In genomic region chr5:88720116-88721002, GRCm38 (mm10) we compare ENCODE assay signal across 8 mouse cellular contexts. TPM values are rescaled to one million over a fixed set of nuclear protein-coding genes. Genes with fewer than 3 reads are reported as not detected.
A peak's percentile ranks its signal among the peaks of the same experiment; 100 is the strongest.
DNase-seq lines count a peak whose midpoint lies in the region; ATAC-seq and TF ChIP-seq lines count a peak whose summit lies in the region.

Gene Mob1b (plus strand): TSS chr5:88720855.

- H3K36me3 ChIP-seq in hindbrain, embryonic 10.5 days = 0 out of 2 replicates have a peak, but pooled peaks cover 1% of the 10 kb centered on the region
- H3K36me3 ChIP-seq in lung, postnatal 0 days (ENCODE audit: insufficient read depth, low read length) = no peaks in the 10 kb centered on the region

- peak within 1 kb of the TSS; percentile 96 for H3K27ac ChIP-seq in hindbrain, embryonic 10.5 days
- H3K27ac ChIP-seq in lung, postnatal 0 days (ENCODE audit: low read length) = peak within 1 kb of the TSS; percentile 98

- H3K9ac ChIP-seq in lung, postnatal 0 days (replicated peaks; ENCODE audit: low read depth) = peak within 1 kb of the TSS; percentile 86

- ATAC-seq in frontal cortex, adult (ENCODE audit: low TSS enrichment) = peak; percentile 83
- ATAC-seq in lung, postnatal 0 days = peak; percentile 95

- under 1% methylated on average over 54 of the region's 54 CpGs for WGBS in hindbrain, embryonic 10.5 days
- 1% methylated on average over 54 of the region's 54 CpGs for WGBS in lung, postnatal 0 days

- no peak for TF ChIP-seq CTCF in lung, postnatal 0 days (IDR thresholded peaks at IDR 0.05)

- no peaks in the 10 kb centered on the region for H3K27me3 ChIP-seq in hindbrain, embryonic 10.5 days (ENCODE audit: insufficient read depth, poor library complexity, severe bottlenecking)
- H3K27me3 ChIP-seq in lung, postnatal 0 days (replicated peaks; ENCODE audit: insufficient read depth, low read length) = no peaks in the 10 kb centered on the region

- no peaks in the 10 kb centered on the region for H3K9me3 ChIP-seq in hindbrain, embryonic 10.5 days
- no peaks in the 10 kb centered on the region for H3K9me3 ChIP-seq in lung, postnatal 0 days (ENCODE audit: low read length)

- DNase-seq in MEL-GATA-1-ER (ENCODE audit: extremely low read depth, low read depth) = peak; percentile 77
- DNase-seq in cerebellum, adult 8-10 months = peak; percentile 98
- DNase-seq in hindbrain, embryonic 10.5 days (ENCODE audit: low spot score) = peak; percentile 96
- peak; percentile 94 for DNase-seq in layer of hippocampus, adult 9-11 months
- DNase-seq in lung, postnatal 0 days (ENCODE audit: low spot score) = peak; percentile 97
- peak; percentile 99 for DNase-seq in ovary, postnatal 14 days (ENCODE audit: low spot score)
- DNase-seq in thymus, postnatal 14 days = peak; percentile 93

- H3K4me1 ChIP-seq in hindbrain, embryonic 10.5 days (replicated peaks) = peaks cover 23% of the 10 kb centered on the region
- H3K4me1 ChIP-seq in lung, postnatal 0 days (ENCODE audit: insufficient read depth, low read depth, low read length) = peaks cover 14% of the 10 kb centered on the region; the same call in 1 of the 2 replicates

- peak within 1 kb of the TSS; percentile 77 for H3K4me3 ChIP-seq in hindbrain, embryonic 10.5 days
- peak within 1 kb of the TSS; percentile 98 for H3K4me3 ChIP-seq in lung, postnatal 0 days (ENCODE audit: low read depth, low read length)

- peak within 1 kb of the TSS; percentile 75 for H3K4me2 ChIP-seq in lung, postnatal 0 days (replicated peaks; ENCODE audit: low read depth, low read length)

- TF ChIP-seq EP300 in lung, postnatal 0 days (IDR thresholded peaks at IDR 0.05) = 0 out of 2 replicates have a peak, but pooled peaks have one; percentile 19

RNA-seq across cellular contexts. Expression of gene Mob1b, which starts in this region (rescaled TPM):
- 10.8 TPM in 2 replicates for polyA plus RNA-seq in hindbrain, embryonic 10.5 days (2016; fragmentation: Nextera tagmentation; extraction: Ambion mirVana)
- polyA plus RNA-seq in lung, postnatal 0 days (2015; fragmentation: Nextera tagmentation; extraction: Ambion mirVana) = 9.7 and 10.8 TPM in 2 replicates

Comparison
In these comparisons a context has a peak if more than half of its experiments do, and no peak if none do; other contexts are left out.
1. Peak in every context shown above with its lines: DNase-seq, ATAC-seq, H3K4me3 ChIP-seq and H3K27ac ChIP-seq.